Mouse (Mus musculus): ENCODE data around the gene Prkn. TPM values are rescaled to one million over a fixed set of nuclear protein-coding genes. Genes with fewer than 3 reads are reported as not detected.

Prkn gene
- polyA plus RNA-seq, 1 experiment from 2014 or later: 3.0 TPM

- no peak overlapping the region for H3K27ac ChIP-seq (ENCODE audit: low read length)
- H3K4me2 ChIP-seq (replicated peaks; ENCODE audit: low read depth, low read length): no peak overlapping the region
- ATAC-seq (ENCODE audit: insufficient number of reproducible peaks, insufficient read depth, low FRiP score, low read depth): peak; percentile 16; the same call in 1 of the 2 replicates
- H3K9ac ChIP-seq (replicated peaks; ENCODE audit: low read depth, low read length): no peak overlapping the region
- H3K9me3 ChIP-seq (ENCODE audit: control insufficient read depth, low read depth, low read length): no peaks in the 10 kb centered on the region
- no peaks in the 10 kb centered on the region for H3K36me3 ChIP-seq (ENCODE audit: control insufficient read depth, insufficient read depth, low read length)
- H3K4me3 ChIP-seq (ENCODE audit: low read depth, low read length): no peak overlapping the region
- WGBS: 21% methylated on average over 7 of the region's 7 CpGs
- H3K27me3 ChIP-seq (ENCODE audit: control insufficient read depth, insufficient read depth, low read length): no peaks in the 10 kb centered on the region
- H3K4me1 ChIP-seq (ENCODE audit: control insufficient read depth, insufficient read depth, low read length): no peaks in the 10 kb centered on the region
Measured at GRCm38 (mm10) chr17:11975062-11975607, 1135.0 kb downstream of the Prkn start.

- Histone ChIP-seq H3K36me3 (ENCODE audit: control insufficient read depth, insufficient read depth, low read length) (no peaks in the 10 kb centered on the region), H3K27ac (ENCODE audit: low read length) (no peak overlapping the region), H3K4me3 (ENCODE audit: low read depth, low read length) (no peak overlapping the region), H3K4me1 (ENCODE audit: control insufficient read depth, insufficient read depth, low read length) (no peaks in the 10 kb centered on the region), H3K9me3 (ENCODE audit: control insufficient read depth, low read depth, low read length) (no peaks in the 10 kb centered on the region), H3K4me2 (replicated peaks; ENCODE audit: low read depth, low read length) (peak overlapping the region; percentile 11; the same call in 1 of the 2 replicates), H3K27me3 (ENCODE audit: control insufficient read depth, insufficient read depth, low read length) (no peaks in the 10 kb centered on the region), H3K9ac (replicated peaks; ENCODE audit: low read depth, low read length) (no peak overlapping the region)
- WGBS: 35% methylated on average over 17 of the region's 17 CpGs
- no peak for ATAC-seq (ENCODE audit: insufficient number of reproducible peaks, insufficient read depth, low FRiP score, low read depth)
Measured at GRCm38 (mm10) chr17:11978260-11978821, 1138.2 kb downstream of the Prkn start.

GRCm38 (mm10) chr17:11981666-11982065 is 1141.5 kb downstream of the Prkn start:
- WGBS: 56% methylated on average over 9 of the region's 9 CpGs
- Histone ChIP-seq H3K27me3 (ENCODE audit: control insufficient read depth, insufficient read depth, low read length) (no peaks in the 10 kb centered on the region), H3K36me3 (ENCODE audit: control insufficient read depth, insufficient read depth, low read length) (no peaks in the 10 kb centered on the region), H3K9ac (replicated peaks; ENCODE audit: low read depth, low read length) (no peak overlapping the region), H3K9me3 (ENCODE audit: control insufficient read depth, low read depth, low read length) (no peaks in the 10 kb centered on the region), H3K4me2 (replicated peaks; ENCODE audit: low read depth, low read length) (no peak overlapping the region), H3K4me3 (ENCODE audit: low read depth, low read length) (no peak overlapping the region), H3K27ac (ENCODE audit: low read length) (no peak overlapping the region), H3K4me1 (ENCODE audit: control insufficient read depth, insufficient read depth, low read length) (no peaks in the 10 kb centered on the region)
- ATAC-seq (ENCODE audit: insufficient number of reproducible peaks, insufficient read depth, low FRiP score, low read depth): no peak

- H3K4me2 ChIP-seq (replicated peaks; ENCODE audit: low read depth, low read length): no peak overlapping the region
- no peak overlapping the region for H3K4me3 ChIP-seq (ENCODE audit: low read depth, low read length)
- H3K27me3 ChIP-seq (ENCODE audit: control insufficient read depth, insufficient read depth, low read length): no peaks in the 10 kb centered on the region
- H3K27ac ChIP-seq (ENCODE audit: low read length): no peak overlapping the region
- H3K36me3 ChIP-seq (ENCODE audit: control insufficient read depth, insufficient read depth, low read length): no peaks in the 10 kb centered on the region
- H3K9ac ChIP-seq (replicated peaks; ENCODE audit: low read depth, low read length): no peak overlapping the region
- peak; percentile 78 for ATAC-seq (ENCODE audit: insufficient number of reproducible peaks, insufficient read depth, low FRiP score, low read depth)
- WGBS: 64% methylated on average over 14 of the region's 14 CpGs
- no peaks in the 10 kb centered on the region for H3K9me3 ChIP-seq (ENCODE audit: control insufficient read depth, low read depth, low read length)
- H3K4me1 ChIP-seq (ENCODE audit: control insufficient read depth, insufficient read depth, low read length): no peaks in the 10 kb centered on the region
Measured at GRCm38 (mm10) chr17:11988110-11988837, 1148.1 kb downstream of the Prkn start.

GRCm38 (mm10) chr17:11989296-11989695 is 1149.1 kb downstream of the Prkn start:
- H3K27ac ChIP-seq (ENCODE audit: low read length): no peak overlapping the region
- H3K4me1 ChIP-seq (ENCODE audit: control insufficient read depth, insufficient read depth, low read length): no peaks in the 10 kb centered on the region
- H3K36me3 ChIP-seq (ENCODE audit: control insufficient read depth, insufficient read depth, low read length): no peaks in the 10 kb centered on the region
- H3K27me3 ChIP-seq (ENCODE audit: control insufficient read depth, insufficient read depth, low read length): no peaks in the 10 kb centered on the region
- no peak overlapping the region for H3K4me3 ChIP-seq (ENCODE audit: low read depth, low read length)
- WGBS: 84% methylated on average over 4 of the region's 4 CpGs
- no peak overlapping the region for H3K4me2 ChIP-seq (replicated peaks; ENCODE audit: low read depth, low read length)
- H3K9ac ChIP-seq (replicated peaks; ENCODE audit: low read depth, low read length): no peak overlapping the region
- ATAC-seq (ENCODE audit: insufficient number of reproducible peaks, insufficient read depth, low FRiP score, low read depth): no peak
- H3K9me3 ChIP-seq (ENCODE audit: control insufficient read depth, low read depth, low read length): no peaks in the 10 kb centered on the region

GRCm38 (mm10) chr17:11990386-11991087 is 1150.4 kb downstream of the Prkn start:
- Histone ChIP-seq H3K4me3 (ENCODE audit: low read depth, low read length) (no peak overlapping the region), H3K9me3 (ENCODE audit: control insufficient read depth, low read depth, low read length) (no peaks in the 10 kb centered on the region), H3K4me2 (replicated peaks; ENCODE audit: low read depth, low read length) (no peak overlapping the region), H3K9ac (replicated peaks; ENCODE audit: low read depth, low read length) (no peak overlapping the region), H3K4me1 (ENCODE audit: control insufficient read depth, insufficient read depth, low read length) (no peaks in the 10 kb centered on the region), H3K36me3 (ENCODE audit: control insufficient read depth, insufficient read depth, low read length) (no peaks in the 10 kb centered on the region), H3K27ac (ENCODE audit: low read length) (no peak overlapping the region), H3K27me3 (ENCODE audit: control insufficient read depth, insufficient read depth, low read length) (no peaks in the 10 kb centered on the region)
- ATAC-seq (ENCODE audit: insufficient number of reproducible peaks, insufficient read depth, low FRiP score, low read depth): no peak
- WGBS: 80% methylated on average over 11 of the region's 11 CpGs

GRCm38 (mm10) chr17:11993249-11993648 is 1153.1 kb downstream of the Prkn start:
- WGBS: 29% methylated on average over 8 of the region's 8 CpGs
- H3K27ac ChIP-seq (ENCODE audit: low read length): no peak overlapping the region
- no peak overlapping the region for H3K4me3 ChIP-seq (ENCODE audit: low read depth, low read length)
- ATAC-seq (ENCODE audit: insufficient number of reproducible peaks, insufficient read depth, low FRiP score, low read depth): no peak
- H3K36me3 ChIP-seq (ENCODE audit: control insufficient read depth, insufficient read depth, low read length): no peaks in the 10 kb centered on the region
- H3K9ac ChIP-seq (replicated peaks; ENCODE audit: low read depth, low read length): no peak overlapping the region
- H3K27me3 ChIP-seq (ENCODE audit: control insufficient read depth, insufficient read depth, low read length): no peaks in the 10 kb centered on the region
- H3K4me2 ChIP-seq (replicated peaks; ENCODE audit: low read depth, low read length): no peak overlapping the region
- H3K4me1 ChIP-seq (ENCODE audit: control insufficient read depth, insufficient read depth, low read length): no peaks in the 10 kb centered on the region
- H3K9me3 ChIP-seq (ENCODE audit: control insufficient read depth, low read depth, low read length): no peaks in the 10 kb centered on the region

- no peak overlapping the region for H3K4me2 ChIP-seq (replicated peaks; ENCODE audit: low read depth, low read length)
- H3K4me3 ChIP-seq (ENCODE audit: low read depth, low read length): no peak overlapping the region
- no peaks in the 10 kb centered on the region for H3K9me3 ChIP-seq (ENCODE audit: control insufficient read depth, low read depth, low read length)
- no peaks in the 10 kb centered on the region for H3K27me3 ChIP-seq (ENCODE audit: control insufficient read depth, insufficient read depth, low read length)
- ATAC-seq (ENCODE audit: insufficient number of reproducible peaks, insufficient read depth, low FRiP score, low read depth): no peak
- H3K9ac ChIP-seq (replicated peaks; ENCODE audit: low read depth, low read length): no peak overlapping the region
- no peaks in the 10 kb centered on the region for H3K36me3 ChIP-seq (ENCODE audit: control insufficient read depth, insufficient read depth, low read length)
- WGBS: 81% methylated on average over 3 of the region's 3 CpGs
- H3K4me1 ChIP-seq (ENCODE audit: control insufficient read depth, insufficient read depth, low read length): no peaks in the 10 kb centered on the region
- no peak overlapping the region for H3K27ac ChIP-seq (ENCODE audit: low read length)
Measured at GRCm38 (mm10) chr17:11994252-11994651, 1154.1 kb downstream of the Prkn start.

Data from stomach, embryonic 14.5 days (tissue).